Mouse (Mus musculus): ENCODE measurements at regions not wholly inside any gene's neighbourhood (a gene's known extent, or its start where the extent isn't known, plus 50 kb on each side); places are given as distances from the start of the nearest gene placed in this dataset.
A peak's percentile ranks its signal among the peaks of the same experiment; 100 is the strongest.

DNA sequence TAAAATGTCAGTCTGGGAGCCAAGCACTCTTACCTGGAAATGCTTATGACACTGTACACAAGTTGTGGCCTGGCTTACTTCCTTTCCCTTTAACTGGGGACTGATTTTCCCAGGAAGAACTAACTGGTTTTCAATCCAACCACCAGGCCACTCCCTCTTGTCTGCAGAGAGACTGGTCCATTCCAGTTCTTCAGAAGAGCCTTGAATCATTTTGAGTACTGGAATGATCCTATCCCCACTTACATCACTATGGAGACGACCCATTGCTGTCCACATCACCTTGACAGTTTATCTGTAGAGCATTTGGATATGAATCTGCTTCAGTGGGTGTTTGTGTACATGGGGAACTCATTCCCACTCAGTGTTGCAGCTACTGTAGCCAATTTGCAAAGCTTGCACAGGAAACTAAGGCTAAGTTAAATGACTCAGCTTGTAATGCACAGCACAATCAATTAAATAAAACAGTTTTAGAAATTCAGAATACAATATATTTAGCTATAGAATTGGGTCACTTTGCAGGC lies 121.7 kb upstream of the Prep start:
- H3K27ac ChIP-seq: no peak overlapping the region
- no peak overlapping the region for H3K4me3 ChIP-seq (ENCODE audit: low read length)
- no peaks in the 10 kb centered on the region for H3K9me3 ChIP-seq (ENCODE audit: low read length)
- no peak overlapping the region for H3K4me2 ChIP-seq (ENCODE audit: low read depth, low read length)
- DNase-seq (ENCODE audit: low spot score) (no peak), ATAC-seq (no peak)
- WGBS: 56% methylated on average over 1 of the region's 1 CpGs
- no peak overlapping the region for H3K9ac ChIP-seq (replicated peaks; ENCODE audit: low read length)
- no peaks in the 10 kb centered on the region for H3K36me3 ChIP-seq (ENCODE audit: insufficient read depth, low read length)
- no peak for TF ChIP-seq CTCF (IDR thresholded peaks at IDR 0.05; ENCODE audit: low read depth)
- no peaks in the 10 kb centered on the region for H3K27me3 ChIP-seq (ENCODE audit: insufficient read depth, low read length)
- H3K4me1 ChIP-seq (ENCODE audit: insufficient read depth, low read length): no peaks in the 10 kb centered on the region

DNA sequence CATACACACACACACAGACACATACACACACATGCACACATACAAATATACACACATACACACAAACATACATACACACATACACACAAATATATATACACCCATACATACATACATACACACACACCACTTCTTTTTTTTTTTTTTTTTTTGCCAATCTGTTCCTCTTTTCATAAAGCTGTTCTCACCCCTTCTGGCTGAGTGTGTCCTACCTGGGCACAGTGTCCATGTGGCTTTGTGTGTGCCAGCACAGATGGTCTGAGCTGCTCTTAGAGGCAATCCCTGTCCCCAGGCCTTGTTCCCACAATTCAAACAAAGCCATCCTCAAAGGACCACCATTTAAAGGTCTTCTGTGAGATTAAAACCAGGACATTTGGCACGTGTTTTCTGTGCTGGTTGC lies 127.6 kb upstream of the Prep start:
- Histone ChIP-seq H3K9ac (replicated peaks; ENCODE audit: low read length) (no peak overlapping the region), H3K27ac (no peak overlapping the region), H3K4me3 (ENCODE audit: low read length) (no peak overlapping the region), H3K4me2 (ENCODE audit: low read depth, low read length) (no peak overlapping the region), H3K27me3 (ENCODE audit: insufficient read depth, low read length) (no peaks in the 10 kb centered on the region), H3K36me3 (ENCODE audit: insufficient read depth, low read length) (no peaks in the 10 kb centered on the region), H3K4me1 (ENCODE audit: insufficient read depth, low read length) (no peaks in the 10 kb centered on the region), H3K9me3 (ENCODE audit: low read length) (no peaks in the 10 kb centered on the region)
- DNase-seq (ENCODE audit: low spot score): peak; percentile 4
- ATAC-seq: no peak
- TF ChIP-seq CTCF (IDR thresholded peaks at IDR 0.05; ENCODE audit: low read depth): no peak
- 50% methylated on average over 1 of the region's 1 CpGs for WGBS

DNA sequence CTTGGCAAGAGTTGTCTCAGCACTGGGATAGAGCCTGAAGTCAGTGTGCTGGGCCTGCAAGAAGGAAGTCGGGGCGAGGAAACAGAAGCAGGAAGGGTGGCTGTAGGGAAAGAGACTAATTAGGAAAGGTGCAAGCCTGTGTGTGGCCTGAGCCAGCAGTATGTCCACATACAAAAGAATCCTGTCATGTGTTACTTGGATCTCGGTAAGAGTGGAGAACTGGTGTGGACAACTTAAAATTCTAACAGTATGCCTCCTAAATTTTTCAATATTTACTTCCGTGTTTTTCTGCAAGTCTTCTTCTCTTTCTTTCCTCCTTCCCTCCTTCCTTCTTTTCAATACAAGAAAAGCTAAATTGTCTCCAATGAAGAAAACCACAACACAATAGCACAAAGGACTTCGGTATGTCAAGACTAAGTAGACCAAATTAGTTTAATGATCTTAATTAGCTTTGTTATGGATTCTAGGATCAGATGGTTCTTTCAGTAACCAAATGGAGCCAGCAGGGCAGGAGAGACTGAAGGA lies 130.0 kb upstream of the Prep start:
- H3K9me3 ChIP-seq (ENCODE audit: low read length): no peaks in the 10 kb centered on the region
- H3K4me3 ChIP-seq (ENCODE audit: low read length): no peak overlapping the region
- H3K27ac ChIP-seq: no peak overlapping the region
- no peaks in the 10 kb centered on the region for H3K27me3 ChIP-seq (ENCODE audit: insufficient read depth, low read length)
- no peak for ATAC-seq
- H3K4me2 ChIP-seq (ENCODE audit: low read depth, low read length): no peak overlapping the region
- DNase-seq (ENCODE audit: low spot score): no peak
- no peaks in the 10 kb centered on the region for H3K36me3 ChIP-seq (ENCODE audit: insufficient read depth, low read length)
- no peaks in the 10 kb centered on the region for H3K4me1 ChIP-seq (ENCODE audit: insufficient read depth, low read length)
- 88% methylated on average over 5 of the region's 5 CpGs for WGBS
- no peak overlapping the region for H3K9ac ChIP-seq (replicated peaks; ENCODE audit: low read length)
- no peak for TF ChIP-seq CTCF (IDR thresholded peaks at IDR 0.05; ENCODE audit: low read depth)

DNA sequence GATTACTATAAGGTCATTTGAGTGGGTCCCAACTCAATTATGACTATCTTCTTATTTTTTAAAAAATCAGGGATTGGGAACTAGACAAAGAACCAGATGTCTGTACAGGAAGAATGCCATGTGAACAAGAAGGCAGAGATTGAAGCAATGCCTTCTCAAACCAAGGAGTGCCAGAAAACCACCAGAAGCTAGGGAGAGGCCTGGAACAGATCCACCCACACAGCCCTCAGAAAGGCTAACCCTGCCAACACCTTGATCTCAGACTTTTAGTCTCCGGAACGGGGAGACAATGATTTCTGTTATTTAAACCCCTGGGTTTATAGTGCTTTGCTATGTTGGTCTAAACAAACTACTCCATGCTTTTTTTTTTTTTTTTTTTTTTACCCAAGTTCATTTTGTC lies 136.2 kb upstream of the Prep start:
- Histone ChIP-seq H3K4me2 (ENCODE audit: low read depth, low read length) (no peak overlapping the region), H3K9ac (replicated peaks; ENCODE audit: low read length) (no peak overlapping the region), H3K9me3 (ENCODE audit: low read length) (no peaks in the 10 kb centered on the region), H3K4me1 (ENCODE audit: insufficient read depth, low read length) (no peaks in the 10 kb centered on the region), H3K27ac (no peak overlapping the region), H3K27me3 (ENCODE audit: insufficient read depth, low read length) (no peaks in the 10 kb centered on the region), H3K4me3 (ENCODE audit: low read length) (no peak overlapping the region), H3K36me3 (ENCODE audit: insufficient read depth, low read length) (no peaks in the 10 kb centered on the region)
- DNase-seq (ENCODE audit: low spot score): no peak
- TF ChIP-seq CTCF (IDR thresholded peaks at IDR 0.05; ENCODE audit: low read depth): no peak
- WGBS: 81% methylated on average over 2 of the region's 2 CpGs
- ATAC-seq: no peak

DNA sequence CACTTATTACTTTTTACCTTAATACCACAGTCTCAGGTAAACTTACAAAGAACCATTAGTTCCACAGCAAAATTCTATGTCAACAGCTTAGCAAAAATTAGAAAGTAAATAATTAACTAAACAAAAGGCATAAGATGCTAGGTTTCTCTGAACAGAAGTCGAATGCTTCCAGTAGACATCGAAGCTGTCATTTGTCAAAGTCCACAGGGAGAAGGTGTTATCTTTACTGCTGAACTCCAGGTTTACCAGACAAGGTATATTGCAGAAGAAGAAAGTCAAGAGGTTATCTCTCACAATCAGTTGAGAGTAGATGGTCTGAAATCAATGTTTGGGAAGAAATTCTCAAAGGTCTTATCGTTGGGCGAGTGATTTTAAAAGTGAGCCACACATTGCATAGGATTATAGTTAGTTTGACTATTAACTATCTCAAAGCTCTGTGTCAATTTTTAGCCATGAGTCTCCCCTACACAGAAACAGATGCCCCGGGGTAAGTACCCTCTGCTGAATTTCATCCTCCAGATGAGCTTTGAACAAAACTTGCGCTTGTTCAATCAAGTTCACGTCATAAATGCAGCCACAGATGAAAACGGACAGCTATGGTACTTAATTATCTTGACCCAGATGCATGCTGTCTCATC lies 153.1 kb upstream of the Prep start:
- Histone ChIP-seq H3K9me3 (ENCODE audit: low read length) (no peaks in the 10 kb centered on the region), H3K27me3 (ENCODE audit: insufficient read depth, low read length) (no peaks in the 10 kb centered on the region), H3K36me3 (ENCODE audit: insufficient read depth, low read length) (no peaks in the 10 kb centered on the region), H3K9ac (replicated peaks; ENCODE audit: low read length) (no peak overlapping the region), H3K4me3 (ENCODE audit: low read length) (no peak overlapping the region), H3K27ac (no peak overlapping the region), H3K4me2 (ENCODE audit: low read depth, low read length) (no peak overlapping the region), H3K4me1 (ENCODE audit: insufficient read depth, low read length) (no peaks in the 10 kb centered on the region)
- WGBS: 92% methylated on average over 8 of the region's 8 CpGs
- TF ChIP-seq CTCF (IDR thresholded peaks at IDR 0.05; ENCODE audit: low read depth): no peak
- DNase-seq (ENCODE audit: low spot score) (no peak), ATAC-seq (no peak)

DNA sequence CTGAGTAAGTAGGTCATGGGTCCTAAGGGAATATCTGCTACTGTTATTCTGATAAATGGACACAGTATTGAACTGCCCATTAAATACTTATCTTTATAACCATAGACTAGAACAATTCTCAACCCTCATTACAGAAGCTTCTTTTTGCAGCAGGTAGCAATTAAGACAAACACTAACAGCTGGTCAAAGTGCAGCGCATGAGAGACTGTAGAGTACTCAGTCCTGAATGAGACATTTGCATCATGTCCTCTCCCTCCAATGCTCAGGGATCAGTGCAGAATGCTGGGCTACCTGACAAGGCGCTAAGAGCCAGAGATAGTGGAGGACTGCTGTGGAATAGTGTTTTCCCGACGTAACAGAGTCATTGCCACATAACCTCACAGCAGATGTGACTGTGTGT lies 162.5 kb upstream of the Prep start:
- WGBS: 94% methylated on average over 4 of the region's 4 CpGs
- no peak overlapping the region for H3K4me2 ChIP-seq (ENCODE audit: low read depth, low read length)
- DNase-seq (ENCODE audit: low spot score): no peak
- 0 out of 2 replicates have a peak, but pooled peaks cover 3% of the 10 kb centered on the region for H3K9me3 ChIP-seq (ENCODE audit: low read length)
- H3K27me3 ChIP-seq (ENCODE audit: insufficient read depth, low read length): no peaks in the 10 kb centered on the region
- no peaks in the 10 kb centered on the region for H3K4me1 ChIP-seq (ENCODE audit: insufficient read depth, low read length)
- H3K27ac ChIP-seq: no peak overlapping the region
- TF ChIP-seq CTCF (IDR thresholded peaks at IDR 0.05; ENCODE audit: low read depth): no peak
- no peak overlapping the region for H3K4me3 ChIP-seq (ENCODE audit: low read length)
- no peak for ATAC-seq
- H3K9ac ChIP-seq (replicated peaks; ENCODE audit: low read length): no peak overlapping the region
- no peaks in the 10 kb centered on the region for H3K36me3 ChIP-seq (ENCODE audit: insufficient read depth, low read length)

DNA sequence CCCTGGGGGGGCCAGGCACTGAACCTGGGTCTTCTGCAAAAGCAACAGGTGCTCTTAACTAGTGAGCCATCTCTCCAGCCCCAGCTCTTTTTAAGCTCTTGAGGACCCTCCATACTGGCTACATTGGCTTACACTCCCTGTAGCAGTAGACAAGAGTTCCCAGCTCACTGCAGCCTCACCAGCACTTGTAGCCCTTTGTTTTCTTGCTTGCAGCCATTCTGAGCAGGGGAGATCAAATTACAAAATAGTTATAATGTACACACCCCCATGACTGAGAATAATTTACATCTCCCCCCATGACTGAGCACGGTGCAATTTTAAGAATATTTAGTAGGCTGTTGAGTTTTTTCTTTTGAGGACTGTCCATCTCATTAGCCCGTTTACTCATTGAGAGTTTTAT lies 165.8 kb upstream of the Prep start:
- Histone ChIP-seq H3K9me3 (ENCODE audit: low read length) (0 out of 2 replicates have a peak, but pooled peaks cover 3% of the 10 kb centered on the region), H3K27me3 (ENCODE audit: insufficient read depth, low read length) (no peaks in the 10 kb centered on the region), H3K36me3 (ENCODE audit: insufficient read depth, low read length) (no peaks in the 10 kb centered on the region), H3K4me1 (ENCODE audit: insufficient read depth, low read length) (no peaks in the 10 kb centered on the region), H3K9ac (replicated peaks; ENCODE audit: low read length) (no peak overlapping the region), H3K4me2 (ENCODE audit: low read depth, low read length) (no peak overlapping the region), H3K4me3 (ENCODE audit: low read length) (no peak overlapping the region), H3K27ac (no peak overlapping the region)
- DNase-seq (ENCODE audit: low spot score) (no peak), ATAC-seq (no peak)
- no peak for TF ChIP-seq CTCF (IDR thresholded peaks at IDR 0.05; ENCODE audit: low read depth)
- 63% methylated on average over 2 of the region's 2 CpGs for WGBS

Data from hindbrain, postnatal 0 days (tissue).